Mouse (Mus musculus): ENCODE data around the gene Gde1. TPM values are rescaled to one million over a fixed set of nuclear protein-coding genes. Genes with fewer than 3 reads are reported as not detected.

Gene Gde1
- total RNA-seq, 1 experiment from 2014 or later: 107 TPM

Other genes starting within 250 kb of the Gde1 start
- 16.6 and 18.3 TPM in 2 replicates for gene Itpripl2, start 213.8 kb downstream of the Gde1 start, total RNA-seq (2021)
- 65.8 and 74.6 TPM in 2 replicates for gene Coq7, start 172.4 kb downstream of the Gde1 start, total RNA-seq (2021)
- 1.3 and 1.5 TPM in 2 replicates for gene Tmc7, start 121.0 kb downstream of the Gde1 start, total RNA-seq (2021)
- 0.41 and 0.56 TPM in 2 replicates for gene Tmc5, start 108.5 kb downstream of the Gde1 start, total RNA-seq (2021)
- 8.2 and 9.5 TPM in 2 replicates for gene Ccp110, start 6.8 kb upstream of the Gde1 start, total RNA-seq (2021)
- gene Vps35l, start 34.4 kb upstream of the Gde1 start, total RNA-seq (2021): 52.4 and 62.7 TPM in 2 replicates
- 12.3 and 14.9 TPM in 2 replicates for gene Iqck, start 150.0 kb upstream of the Gde1 start, total RNA-seq (2021)
- gene Knop1, start 150.5 kb upstream of the Gde1 start, total RNA-seq (2021): 52.2 and 54.9 TPM in 2 replicates